Mouse (Mus musculus): ENCODE results near the gene Tnpo3. TPM values are rescaled to one million over a fixed set of nuclear protein-coding genes. Genes with fewer than 3 reads are reported as not detected.
"Not testable (repeated sequence)": the region's sequence is repeated elsewhere in the genome, so short reads cannot be mapped to it uniquely, and the experiment has no call there.

Gene Tnpo3
- total RNA-seq, 2 experiments from 2014 or later = 62.5 to 72.4 TPM

- no peak for DNase-seq (ENCODE audit: extremely low spot score in 1 of 2, low spot score in 1 of 2)
Observed at GRCm38 (mm10) chr6:29622273-29622672, 12.6 kb upstream of the Tnpo3 start.

DNA sequence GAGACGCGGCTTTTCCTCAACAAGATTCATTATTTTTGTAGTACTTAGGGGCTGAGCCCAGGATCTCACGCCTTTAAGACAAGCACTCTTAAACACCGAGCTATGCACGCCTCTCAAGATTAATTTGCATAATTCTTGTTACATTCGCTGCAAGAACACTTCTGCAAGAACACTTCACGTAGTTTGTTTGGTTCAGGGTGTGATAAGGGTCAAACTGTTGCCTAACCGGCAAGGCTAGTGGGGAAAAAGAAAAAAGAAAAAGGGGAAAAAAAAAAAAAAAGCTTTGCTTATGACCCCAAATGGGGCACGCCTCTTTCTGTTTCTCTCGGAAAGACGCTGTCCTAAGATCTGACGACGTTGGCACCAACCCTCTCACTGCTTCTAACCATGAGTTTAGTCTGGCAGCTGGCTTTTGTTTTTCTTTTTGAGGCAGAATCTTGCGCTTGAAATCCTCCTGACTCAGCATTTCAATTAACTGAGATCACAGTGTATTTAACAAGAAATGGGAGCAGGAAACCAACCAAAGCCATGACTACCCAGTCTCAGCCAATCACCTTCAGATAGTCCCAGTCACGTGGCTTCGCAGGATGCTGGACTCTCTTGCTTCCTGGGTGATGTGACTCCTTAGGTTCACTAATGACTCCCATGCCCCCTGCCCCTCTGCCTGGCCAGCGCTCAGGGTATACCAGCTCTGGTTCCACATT is 11.3 kb upstream of the Tnpo3 start:
- DNase-seq (ENCODE audit: extremely low spot score in 1 of 2, low spot score in 1 of 2) = no peak

- DNase-seq (ENCODE audit: extremely low spot score in 1 of 2, low spot score in 1 of 2) = no peak
Observed at GRCm38 (mm10) chr6:29620176-29620575, 10.5 kb upstream of the Tnpo3 start.

GRCm38 (mm10) chr6:29610020-29610640 is 443 bp upstream of the Tnpo3 start:
- DNase-seq (ENCODE audit: extremely low spot score in 1 of 2, low spot score in 1 of 2) = not testable (repeated sequence)

GRCm38 (mm10) chr6:29600188-29600587 is 9.5 kb downstream of the Tnpo3 start:
- no peak for DNase-seq (ENCODE audit: extremely low spot score in 1 of 2, low spot score in 1 of 2)

- DNase-seq (ENCODE audit: extremely low spot score in 1 of 2, low spot score in 1 of 2) = no peak
Observed at GRCm38 (mm10) chr6:29595656-29596055, 14.0 kb downstream of the Tnpo3 start.

- no peak for DNase-seq (ENCODE audit: extremely low spot score in 1 of 2, low spot score in 1 of 2)
Observed at GRCm38 (mm10) chr6:29581202-29581601, 28.5 kb downstream of the Tnpo3 start.

DNA sequence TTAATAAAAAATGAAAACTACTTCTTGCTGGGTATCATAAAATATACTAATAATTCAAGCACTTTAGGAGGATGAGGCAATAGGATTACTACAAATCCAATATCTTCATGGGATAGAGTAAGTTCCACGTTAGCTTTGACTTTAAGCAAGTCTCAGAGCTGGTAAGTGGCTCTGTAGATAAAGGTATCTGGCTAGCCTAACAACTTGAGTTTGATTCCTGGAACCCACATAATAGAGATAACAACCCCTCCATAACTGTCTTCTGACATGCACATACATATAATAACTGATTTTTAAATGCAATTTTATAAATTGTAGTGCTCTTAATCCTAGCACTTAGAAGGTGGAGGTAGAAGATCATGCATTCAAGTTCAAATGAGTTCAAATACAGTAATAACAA is 28.9 kb downstream of the Tnpo3 start:
- no peak for DNase-seq (ENCODE audit: extremely low spot score in 1 of 2, low spot score in 1 of 2)

DNA sequence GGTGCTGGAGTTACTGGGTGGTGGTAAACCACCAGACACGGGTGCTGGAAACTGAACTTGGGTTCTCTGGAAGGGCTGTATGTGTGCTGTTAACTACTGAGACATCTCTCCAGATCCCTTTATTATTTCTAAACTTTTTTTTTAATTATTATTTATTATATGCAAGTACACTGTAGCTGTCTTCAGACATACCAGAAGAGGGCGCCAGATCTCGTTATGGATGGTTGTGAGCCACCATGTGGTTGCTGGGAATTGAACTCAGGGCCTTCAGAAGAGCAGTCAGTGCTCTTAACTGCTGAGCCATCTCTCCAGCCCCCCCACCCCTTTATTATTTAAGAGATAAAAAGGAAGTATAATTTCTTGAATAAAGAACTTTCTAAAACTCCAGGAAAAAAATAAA is 33.3 kb downstream of the Tnpo3 start:
- not testable (repeated sequence) for DNase-seq (ENCODE audit: extremely low spot score in 1 of 2, low spot score in 1 of 2)

DNA sequence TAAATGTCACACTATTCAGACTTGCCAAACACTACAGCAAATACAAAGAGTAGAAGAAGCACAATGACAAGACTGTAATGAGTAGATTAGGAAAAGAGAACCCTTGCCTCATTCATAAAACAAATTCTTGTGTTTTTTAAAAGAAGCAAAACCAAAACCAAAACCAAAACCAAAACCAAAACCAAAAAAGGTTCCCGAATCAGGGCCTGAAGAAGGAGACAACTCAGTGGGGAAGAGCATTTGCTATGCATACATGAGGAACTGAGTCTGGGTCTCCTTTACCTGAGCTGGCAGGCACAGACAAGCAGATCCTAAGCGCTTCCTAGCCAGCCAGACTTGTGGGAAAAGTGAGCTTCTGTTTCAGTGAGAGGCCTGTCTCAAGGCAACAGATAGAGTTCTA is 52.6 kb downstream of the Tnpo3 start:
- DNase-seq (ENCODE audit: extremely low spot score in 1 of 2, low spot score in 1 of 2) = no peak

- no peak for DNase-seq (ENCODE audit: extremely low spot score in 1 of 2, low spot score in 1 of 2)
Observed at GRCm38 (mm10) chr6:29552526-29552925, 57.2 kb downstream of the Tnpo3 start.

- no peak for DNase-seq (ENCODE audit: extremely low spot score in 1 of 2, low spot score in 1 of 2)
Observed at GRCm38 (mm10) chr6:29548086-29548485, 61.6 kb downstream of the Tnpo3 start.

GRCm38 (mm10) chr6:29547582-29547981 is 62.1 kb downstream of the Tnpo3 start:
- DNase-seq (ENCODE audit: extremely low spot score in 1 of 2, low spot score in 1 of 2) = no peak

DNA sequence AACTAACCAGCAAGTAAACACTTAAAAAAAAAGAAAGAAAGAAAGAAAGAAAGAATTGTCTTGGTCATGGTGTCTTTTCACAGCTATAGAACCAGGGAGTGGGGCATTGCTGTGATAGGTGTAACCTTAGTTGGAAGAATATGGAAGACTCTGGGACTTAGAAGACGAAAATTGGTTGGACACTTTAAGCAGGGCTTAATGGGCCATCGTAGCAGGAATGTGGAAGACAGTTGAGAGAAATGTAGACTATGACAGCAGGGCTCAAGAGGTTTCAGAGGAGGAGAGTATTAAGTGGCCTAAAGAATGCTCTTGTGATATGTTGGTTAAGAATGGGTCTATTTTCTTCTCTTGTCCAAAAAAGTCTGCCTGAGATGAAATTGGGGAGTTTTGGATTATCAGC is 64.1 kb downstream of the Tnpo3 start:
- DNase-seq (ENCODE audit: extremely low spot score in 1 of 2, low spot score in 1 of 2) = no peak

DNA sequence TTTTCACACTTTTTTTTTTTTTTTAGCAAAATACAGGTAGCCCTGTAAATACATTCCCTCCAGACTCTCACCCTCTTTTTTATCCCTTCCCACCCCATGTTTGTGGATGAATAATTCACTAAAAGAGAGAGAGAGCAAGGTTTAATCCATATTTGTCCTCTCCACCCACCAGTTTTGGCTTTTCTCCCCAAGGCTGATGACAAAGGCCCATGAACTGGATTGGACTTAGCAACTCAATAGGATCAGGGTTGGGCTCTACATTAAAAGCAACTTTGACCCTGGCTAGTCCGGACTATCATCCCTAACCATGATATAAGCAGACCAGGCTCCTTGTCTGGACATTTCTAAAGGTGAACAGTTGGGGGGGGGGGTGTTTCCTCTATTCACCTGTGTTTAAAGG is 68.7 kb downstream of the Tnpo3 start:
- DNase-seq (ENCODE audit: extremely low spot score in 1 of 2, low spot score in 1 of 2) = no peak

- DNase-seq (ENCODE audit: extremely low spot score in 1 of 2, low spot score in 1 of 2) = no peak
Observed at GRCm38 (mm10) chr6:29540223-29540622, 69.5 kb downstream of the Tnpo3 start.

DNA sequence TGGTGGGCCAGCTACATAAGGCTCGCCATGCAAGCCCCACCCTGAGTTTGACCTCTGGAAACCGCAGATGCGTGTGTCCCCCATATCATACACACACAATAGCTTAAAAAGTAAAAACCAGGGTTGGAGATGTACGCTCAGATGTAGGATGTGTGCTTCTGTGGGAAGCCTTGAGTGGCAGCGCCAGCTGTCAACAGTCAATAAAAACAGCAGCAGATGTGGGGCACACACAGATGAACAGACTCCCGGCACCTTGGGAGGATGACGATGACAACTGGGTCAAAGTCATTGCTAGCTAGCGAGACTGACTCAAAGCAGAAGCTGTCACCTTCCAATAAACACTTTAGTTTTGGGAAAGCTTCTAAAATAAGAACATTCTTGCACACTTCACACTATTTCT is 70.2 kb downstream of the Tnpo3 start:
- DNase-seq (ENCODE audit: extremely low spot score in 1 of 2, low spot score in 1 of 2) = no peak

DNA sequence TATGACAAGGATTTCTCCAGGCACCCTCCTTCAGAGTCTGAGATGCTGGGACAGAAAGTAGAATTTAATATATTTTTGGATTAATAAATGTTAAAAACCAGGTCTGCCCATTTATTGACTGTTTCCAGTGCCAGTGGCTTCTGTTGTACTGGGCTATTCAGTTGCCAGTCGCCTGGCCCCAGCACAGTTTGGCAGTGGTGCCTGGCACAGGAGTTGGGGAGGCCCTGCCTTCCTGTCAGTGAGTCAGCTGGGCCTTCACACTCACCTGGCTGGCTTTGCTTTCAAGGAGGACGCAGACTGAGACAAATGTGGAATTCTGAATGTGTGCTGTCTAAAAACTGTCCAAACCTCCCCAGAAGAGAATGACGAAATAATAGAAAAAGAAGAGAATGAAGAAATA is 72.5 kb downstream of the Tnpo3 start:
- DNase-seq (ENCODE audit: extremely low spot score in 1 of 2, low spot score in 1 of 2) = no peak

DNA sequence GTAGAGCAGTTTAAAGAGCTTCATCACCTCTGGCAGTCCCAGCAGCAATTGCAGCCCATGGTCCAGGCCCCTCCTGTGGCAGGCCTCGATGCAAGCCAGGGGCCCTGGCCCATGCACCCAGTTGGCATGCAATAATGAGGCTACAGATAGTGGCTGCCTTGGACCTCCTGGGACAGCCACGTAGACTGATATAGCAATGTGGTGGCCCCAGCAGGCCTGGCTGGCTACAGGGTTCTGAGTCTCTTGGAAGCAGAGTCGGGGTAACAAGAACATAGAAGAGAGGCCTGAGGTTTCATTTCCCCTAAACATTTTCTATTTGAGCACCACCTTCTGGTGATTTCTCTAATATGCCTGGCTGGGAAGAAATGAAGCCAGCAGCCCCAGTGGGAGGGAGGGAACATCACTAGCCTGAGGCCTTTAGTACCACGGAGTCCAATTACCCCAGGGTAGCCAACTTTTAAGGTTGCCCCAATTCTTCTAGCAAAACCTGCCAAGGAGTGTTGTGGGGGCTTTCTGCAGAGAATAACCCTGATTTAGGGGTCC is 73.0 kb downstream of the Tnpo3 start:
- DNase-seq (ENCODE audit: extremely low spot score in 1 of 2, low spot score in 1 of 2) = no peak

DNA sequence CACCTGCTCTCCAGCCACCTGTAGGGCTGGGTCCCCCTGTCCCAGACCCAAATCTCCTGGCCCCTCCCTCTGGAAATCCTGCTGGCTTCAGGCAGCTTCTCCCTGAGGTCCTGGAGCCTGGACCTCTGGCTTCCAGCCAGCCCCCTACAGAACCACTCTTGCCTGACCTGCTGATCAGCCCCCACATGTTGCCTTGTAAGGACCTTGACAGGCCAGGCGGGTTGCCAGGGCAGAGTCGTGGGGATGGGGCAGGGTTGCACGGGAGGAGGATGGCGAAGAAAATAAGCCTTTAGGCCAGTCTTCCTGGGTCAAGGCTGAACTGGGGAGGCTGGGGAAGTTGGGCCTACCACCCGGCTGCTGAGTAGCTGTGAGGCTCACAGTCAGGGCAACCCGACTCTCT is 74.4 kb downstream of the Tnpo3 start:
- no peak for DNase-seq (ENCODE audit: extremely low spot score in 1 of 2, low spot score in 1 of 2)

- no peak for DNase-seq (ENCODE audit: extremely low spot score in 1 of 2, low spot score in 1 of 2)
Observed at GRCm38 (mm10) chr6:29530050-29530449, 79.6 kb downstream of the Tnpo3 start.

DNA sequence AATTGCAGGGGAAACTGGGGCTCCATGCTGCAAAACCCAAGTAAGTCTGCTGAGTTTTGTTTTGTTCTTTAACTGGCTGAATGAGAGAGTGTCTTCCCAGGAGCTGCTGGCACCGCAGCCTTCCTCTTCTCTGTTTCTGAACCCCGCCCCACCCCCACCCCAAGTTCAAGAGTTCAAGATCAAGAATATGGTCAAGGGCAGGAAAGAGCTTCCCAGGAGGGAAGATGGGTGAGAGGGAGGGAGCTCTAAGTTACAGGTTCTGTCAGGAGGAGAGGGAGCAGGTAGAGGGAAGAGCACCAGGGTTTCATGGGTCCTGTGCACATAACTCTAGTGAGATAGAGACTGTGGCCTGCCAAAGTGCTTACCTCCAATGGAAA is 80.3 kb downstream of the Tnpo3 start:
- DNase-seq (ENCODE audit: extremely low spot score in 1 of 2, low spot score in 1 of 2) = no peak

Data from layer of hippocampus, postnatal 25 days (tissue).